Mouse (Mus musculus): ENCODE data around the gene Olfr69. TPM values are rescaled to one million over a fixed set of nuclear protein-coding genes. Genes with fewer than 3 reads are reported as not detected.
"Not testable (repeated sequence)": the region's sequence is repeated elsewhere in the genome, so short reads cannot be mapped to it uniquely, and the experiment has no call there.

Olfr69 gene
- polyA plus RNA-seq, 1 experiment from 2014 or later: not detected

GRCm38 (mm10) chr7:103792669-103793388, 21.4 kb upstream of the Olfr69 start:
- no peaks in the 10 kb centered on the region for H3K4me1 ChIP-seq
- H3K27ac ChIP-seq (replicated peaks): no peak overlapping the region
- DNase-seq (ENCODE audit: low spot score): no peak
- H3K9me3 ChIP-seq: no peaks in the 10 kb centered on the region
- no peaks in the 10 kb centered on the region for H3K36me3 ChIP-seq (replicated peaks)
- WGBS: 27% methylated on average over 4 of the region's 4 CpGs
- no peaks in the 10 kb centered on the region for H3K27me3 ChIP-seq (replicated peaks; ENCODE audit: low read depth, poor library complexity, severe bottlenecking)
- no peak overlapping the region for H3K4me3 ChIP-seq

- Histone ChIP-seq H3K9me3 (no peaks in the 10 kb centered on the region), H3K4me1 (no peaks in the 10 kb centered on the region), H3K27ac (replicated peaks) (no peak within 1 kb of the TSS), H3K36me3 (replicated peaks) (no peaks in the 10 kb centered on the region), H3K4me3 (no peak within 1 kb of the TSS), H3K27me3 (replicated peaks; ENCODE audit: low read depth, poor library complexity, severe bottlenecking) (no peaks in the 10 kb centered on the region)
- no peak for DNase-seq (ENCODE audit: low spot score)
- 82% methylated on average over 3 of the region's 3 CpGs for whole genome bisulfite sequencing
Observed at GRCm38 (mm10) chr7:103791721-103792120, 20.3 kb upstream of the Olfr69 start, which contains the start of gene Olfr67. Gene Olfr67, minus strand, starts transcription at chr7:103791821.

GRCm38 (mm10) chr7:103779598-103779997, 8.2 kb upstream of the Olfr69 start, which contains the start of gene Olfr68:
Gene Olfr68, minus strand, starts transcription at chr7:103779698.
- H3K36me3 ChIP-seq (replicated peaks): no peaks in the 10 kb centered on the region
- no peak within 1 kb of the TSS for H3K4me3 ChIP-seq
- DNase-seq (ENCODE audit: low spot score): no peak
- H3K4me1 ChIP-seq: no peaks in the 10 kb centered on the region
- no peak within 1 kb of the TSS for H3K27ac ChIP-seq (replicated peaks)
- no peaks in the 10 kb centered on the region for H3K9me3 ChIP-seq
- WGBS: 83% methylated on average over 3 of the region's 3 CpGs
- no peaks in the 10 kb centered on the region for H3K27me3 ChIP-seq (replicated peaks; ENCODE audit: low read depth, poor library complexity, severe bottlenecking)

- 80% methylated on average over 4 of the region's 4 CpGs for WGBS
- DNase-seq (ENCODE audit: low spot score); H3K4me1 ChIP-seq; H3K27me3 ChIP-seq (replicated peaks; ENCODE audit: low read depth, poor library complexity, severe bottlenecking); H3K4me3 ChIP-seq; H3K36me3 ChIP-seq (replicated peaks); H3K27ac ChIP-seq (replicated peaks); H3K9me3 ChIP-seq: not testable (repeated sequence)
Observed at GRCm38 (mm10) chr7:103777652-103778051, 6.3 kb upstream of the Olfr69 start.

- 91% methylated on average over 6 of the region's 6 CpGs for WGBS
- DNase-seq (ENCODE audit: low spot score); H3K27me3 ChIP-seq (replicated peaks; ENCODE audit: low read depth, poor library complexity, severe bottlenecking); H3K4me1 ChIP-seq; H3K27ac ChIP-seq (replicated peaks); H3K4me3 ChIP-seq; H3K9me3 ChIP-seq; H3K36me3 ChIP-seq (replicated peaks): not testable (repeated sequence)
Observed at GRCm38 (mm10) chr7:103767687-103768086, 3.7 kb downstream of the Olfr69 start.

- H3K4me1 ChIP-seq; H3K27me3 ChIP-seq (replicated peaks; ENCODE audit: low read depth, poor library complexity, severe bottlenecking): not testable (repeated sequence)
- 93% methylated on average over 6 of the region's 6 CpGs for WGBS
Observed at GRCm38 (mm10) chr7:103762212-103762611, 9.2 kb downstream of the Olfr69 start.

GRCm38 (mm10) chr7:103757233-103757632, 14.2 kb downstream of the Olfr69 start, which contains the start of gene Olfr630:
Gene Olfr630, minus strand, starts transcription at chr7:103757333.
- Histone ChIP-seq H3K36me3 (replicated peaks) (no peaks in the 10 kb centered on the region), H3K27ac (replicated peaks) (no peak within 1 kb of the TSS), H3K4me3 (no peak within 1 kb of the TSS), H3K4me1 (no peaks in the 10 kb centered on the region), H3K27me3 (replicated peaks; ENCODE audit: low read depth, poor library complexity, severe bottlenecking) (no peaks in the 10 kb centered on the region), H3K9me3 (no peaks in the 10 kb centered on the region)
- WGBS: 49% methylated on average over 2 of the region's 2 CpGs
- DNase-seq (ENCODE audit: low spot score): no peak

More at GRCm38 (mm10) chr7:103762212-103762611, 9.2 kb downstream of the Olfr69 start:
- H3K9me3 ChIP-seq; H3K27ac ChIP-seq (replicated peaks); H3K4me3 ChIP-seq; DNase-seq (ENCODE audit: low spot score); H3K36me3 ChIP-seq (replicated peaks): not testable (repeated sequence)

- WGBS: 87% methylated on average over 2 of the region's 2 CpGs
- Histone ChIP-seq H3K36me3 (replicated peaks) (no peaks in the 10 kb centered on the region), H3K4me1 (no peaks in the 10 kb centered on the region)
Observed at GRCm38 (mm10) chr7:103744843-103745242, 26.6 kb downstream of the Olfr69 start, which contains the start of gene Olfr629. Gene Olfr629, minus strand, starts transcription at chr7:103744943.

GRCm38 (mm10) chr7:103730074-103730473, 41.3 kb downstream of the Olfr69 start, which contains the start of gene Olfr628:
Gene Olfr628, plus strand, starts transcription at chr7:103730374.
- Histone ChIP-seq H3K4me1 (no peaks in the 10 kb centered on the region), H3K9me3 (no peaks in the 10 kb centered on the region), H3K27me3 (replicated peaks; ENCODE audit: low read depth, poor library complexity, severe bottlenecking) (no peaks in the 10 kb centered on the region), H3K27ac (replicated peaks) (no peak within 1 kb of the TSS), H3K36me3 (replicated peaks) (no peaks in the 10 kb centered on the region), H3K4me3 (no peak within 1 kb of the TSS)
- no peak for DNase-seq (ENCODE audit: low spot score)
- 83% methylated on average over 1 of the region's 1 CpGs for WGBS

More at GRCm38 (mm10) chr7:103744843-103745242, 26.6 kb downstream of the Olfr69 start, which contains the start of gene Olfr629:
- no peak for DNase-seq (ENCODE audit: low spot score)
- no peaks in the 10 kb centered on the region for H3K27me3 ChIP-seq (replicated peaks; ENCODE audit: low read depth, poor library complexity, severe bottlenecking)
- no peak within 1 kb of the TSS for H3K27ac ChIP-seq (replicated peaks)
- H3K9me3 ChIP-seq: no peaks in the 10 kb centered on the region
- H3K4me3 ChIP-seq: no peak within 1 kb of the TSS

- not testable (repeated sequence) for H3K4me3 ChIP-seq; H3K9me3 ChIP-seq; H3K27ac ChIP-seq (replicated peaks); H3K4me1 ChIP-seq; DNase-seq (ENCODE audit: low spot score); H3K36me3 ChIP-seq (replicated peaks); H3K27me3 ChIP-seq (replicated peaks; ENCODE audit: low read depth, poor library complexity, severe bottlenecking)
- 91% methylated on average over 1 of the region's 1 CpGs for WGBS
Observed at GRCm38 (mm10) chr7:103716398-103716797, 55.0 kb downstream of the Olfr69 start.

Other genes with a start within 250 kb of the Olfr69 start
- gene Olfr612, start 228.9 kb downstream of the Olfr69 start, polyA plus RNA-seq (2016; fragmentation: Nextera tagmentation; extraction: Ambion mirVana): not detected in 2 replicates
- not detected in 2 replicates for gene Olfr613, start 223.5 kb downstream of the Olfr69 start, polyA plus RNA-seq (2016; fragmentation: Nextera tagmentation; extraction: Ambion mirVana)
- gene Olfr615, start 215.5 kb downstream of the Olfr69 start, polyA plus RNA-seq (2016; fragmentation: Nextera tagmentation; extraction: Ambion mirVana): not detected in 2 replicates
- gene Olfr616, start 202.5 kb downstream of the Olfr69 start, polyA plus RNA-seq (2016; fragmentation: Nextera tagmentation; extraction: Ambion mirVana): not detected in 2 replicates
- not detected in 2 replicates for gene Olfr617, start 198.5 kb downstream of the Olfr69 start, polyA plus RNA-seq (2016; fragmentation: Nextera tagmentation; extraction: Ambion mirVana)
- not detected in 2 replicates for gene Olfr618, start 181.5 kb downstream of the Olfr69 start, polyA plus RNA-seq (2016; fragmentation: Nextera tagmentation; extraction: Ambion mirVana)
- not detected in 2 replicates for gene Olfr619, start 171.0 kb downstream of the Olfr69 start, polyA plus RNA-seq (2016; fragmentation: Nextera tagmentation; extraction: Ambion mirVana)
- not detected in 2 replicates for gene Olfr620, start 159.1 kb downstream of the Olfr69 start, polyA plus RNA-seq (2016; fragmentation: Nextera tagmentation; extraction: Ambion mirVana)
- gene Olfr622, start 128.9 kb downstream of the Olfr69 start, polyA plus RNA-seq (2016; fragmentation: Nextera tagmentation; extraction: Ambion mirVana): not detected in 2 replicates
- gene Olfr623, start 107.9 kb downstream of the Olfr69 start, polyA plus RNA-seq (2016; fragmentation: Nextera tagmentation; extraction: Ambion mirVana): not detected in 2 replicates
- 0.04 and 0.05 TPM in 2 replicates for gene Olfr624, start 100.4 kb downstream of the Olfr69 start, polyA plus RNA-seq (2016; fragmentation: Nextera tagmentation; extraction: Ambion mirVana)
- not detected in 2 replicates for gene Olfr625-ps1, start 88.9 kb downstream of the Olfr69 start, polyA plus RNA-seq (2016; fragmentation: Nextera tagmentation; extraction: Ambion mirVana)
- not detected in 2 replicates for gene Olfr243, start 56.9 kb downstream of the Olfr69 start, polyA plus RNA-seq (2016; fragmentation: Nextera tagmentation; extraction: Ambion mirVana)
- not detected in 2 replicates for gene Olfr628, start 41.2 kb downstream of the Olfr69 start, polyA plus RNA-seq (2016; fragmentation: Nextera tagmentation; extraction: Ambion mirVana)
- gene Olfr629, start 26.7 kb downstream of the Olfr69 start, polyA plus RNA-seq (2016; fragmentation: Nextera tagmentation; extraction: Ambion mirVana): not detected in 2 replicates
- gene Olfr630, start 14.3 kb downstream of the Olfr69 start, polyA plus RNA-seq (2016; fragmentation: Nextera tagmentation; extraction: Ambion mirVana): not detected in 2 replicates
- not detected in 2 replicates for gene Olfr68, start 8.1 kb upstream of the Olfr69 start, polyA plus RNA-seq (2016; fragmentation: Nextera tagmentation; extraction: Ambion mirVana)
- not detected in 2 replicates for gene Olfr67, start 20.2 kb upstream of the Olfr69 start, polyA plus RNA-seq (2016; fragmentation: Nextera tagmentation; extraction: Ambion mirVana)
- 142 and 287 TPM in 2 replicates for gene Hbb-bt, start 42.4 kb upstream of the Olfr69 start, polyA plus RNA-seq (2016; fragmentation: Nextera tagmentation; extraction: Ambion mirVana)
- gene Hbb-bs, start 56.5 kb upstream of the Olfr69 start, polyA plus RNA-seq (2016; fragmentation: Nextera tagmentation; extraction: Ambion mirVana): 53.2 and 94.1 TPM in 2 replicates
- 0.29 TPM in 1 of 2 replicates, not detected in the other for gene Hbb-bh2, start 68.9 kb upstream of the Olfr69 start, polyA plus RNA-seq (2016; fragmentation: Nextera tagmentation; extraction: Ambion mirVana)
- gene Hbb-bh1, start 71.6 kb upstream of the Olfr69 start, polyA plus RNA-seq (2016; fragmentation: Nextera tagmentation; extraction: Ambion mirVana): 2,995 and 3,161 TPM in 2 replicates
- 6,247 and 7,270 TPM in 2 replicates for gene Hbb-y, start 81.6 kb upstream of the Olfr69 start, polyA plus RNA-seq (2016; fragmentation: Nextera tagmentation; extraction: Ambion mirVana)
- gene Olfr66, start 114.7 kb upstream of the Olfr69 start, polyA plus RNA-seq (2016; fragmentation: Nextera tagmentation; extraction: Ambion mirVana): not detected in 2 replicates
- not detected in 2 replicates for gene Olfr64, start 122.9 kb upstream of the Olfr69 start, polyA plus RNA-seq (2016; fragmentation: Nextera tagmentation; extraction: Ambion mirVana)
- not detected in 2 replicates for gene Olfr65, start 131.9 kb upstream of the Olfr69 start, polyA plus RNA-seq (2016; fragmentation: Nextera tagmentation; extraction: Ambion mirVana)
- not detected in 2 replicates for gene Olfr631, start 157.2 kb upstream of the Olfr69 start, polyA plus RNA-seq (2016; fragmentation: Nextera tagmentation; extraction: Ambion mirVana)
- gene Olfr632, start 162.8 kb upstream of the Olfr69 start, polyA plus RNA-seq (2016; fragmentation: Nextera tagmentation; extraction: Ambion mirVana): not detected in 2 replicates
- gene Olfr633, start 172.8 kb upstream of the Olfr69 start, polyA plus RNA-seq (2016; fragmentation: Nextera tagmentation; extraction: Ambion mirVana): 0.05 TPM in 1 of 2 replicates, not detected in the other
- 0.02 TPM in 1 of 2 replicates, not detected in the other for gene Olfr635, start 199.6 kb upstream of the Olfr69 start, polyA plus RNA-seq (2016; fragmentation: Nextera tagmentation; extraction: Ambion mirVana)
- not detected in 2 replicates for gene Olfr638, start 227.2 kb upstream of the Olfr69 start, polyA plus RNA-seq (2016; fragmentation: Nextera tagmentation; extraction: Ambion mirVana)
- gene Olfr639, start 245.7 kb upstream of the Olfr69 start, polyA plus RNA-seq (2016; fragmentation: Nextera tagmentation; extraction: Ambion mirVana): 0.02 TPM in 1 of 2 replicates, not detected in the other

Data from embryonic facial prominence, embryonic 10.5 days (tissue).